Mouse (Mus musculus) testis, adult 2 months (tissue): ENCODE measurements around the gene Plppr3.

Source experiments
- CTCF ChIP-seq: fragments of 200-500 bp; IDR thresholded peaks from 2 replicates; pipeline ENCODE4 v1.5.1; 2012; ENCODE audit warnings: low read depth, mild to moderate bottlenecking, inconsistent platforms, low read length, moderate library complexity; ENCODE audit not compliant: control insufficient read depth, insufficient read depth, insufficient replicate concordance
- POLR2A ChIP-seq: fragments of 200-500 bp; IDR thresholded peaks from 2 replicates; pipeline ENCODE4 v1.6.1; 2012; ENCODE audit warnings: low read depth, mild to moderate bottlenecking, inconsistent platforms, low read length, moderate library complexity; ENCODE audit not compliant: control insufficient read depth

DNA sequence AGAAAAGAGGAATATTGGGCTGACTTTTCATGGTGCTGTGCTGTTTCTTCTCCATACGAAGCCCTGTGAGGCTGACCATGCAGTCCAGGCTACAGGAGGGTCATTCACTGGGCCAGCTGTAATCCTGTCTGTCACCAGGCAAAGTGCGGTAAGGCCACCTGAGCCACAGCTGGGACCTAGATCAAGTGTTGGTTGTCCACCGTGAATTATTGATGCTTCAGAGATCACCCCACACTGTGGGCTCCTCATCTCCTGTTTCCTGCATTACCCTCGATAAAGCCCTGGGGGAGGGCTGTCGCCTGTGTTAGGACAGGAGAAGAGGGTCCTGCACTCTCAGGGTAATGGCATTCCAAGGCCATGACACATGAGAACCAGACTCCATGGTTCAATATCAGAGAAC lies 27.9 kb downstream of the Plppr3 start:
- TF ChIP-seq POLR2A (no peak), CTCF (no peak)
